Mouse (Mus musculus) lung, postnatal 25 days (tissue): ENCODE data around the gene Cdk18.
"Not testable (repeated sequence)": the region's sequence is repeated elsewhere in the genome, so short reads cannot be mapped to it uniquely, and the experiment has no call there.

Source experiments
- DNase-seq: peaks from one replicate; pipeline ENCODE4 v3.0.0; 2022; ENCODE audit warnings: low spot score

The Cdk18 gene

GRCm38 (mm10) chr1:132139416-132139864, at the start of gene Cdk18:
Gene Cdk18 (minus strand): TSS chr1:132139684.
- DNase-seq: peak; percentile 87

- no peak for DNase-seq
Observed at GRCm38 (mm10) chr1:132189231-132189630, 49.7 kb upstream of the Cdk18 start.

- no peak for DNase-seq
Observed at GRCm38 (mm10) chr1:132188442-132189066, 49.1 kb upstream of the Cdk18 start.

- DNase-seq: no peak
Observed at GRCm38 (mm10) chr1:132186303-132186702, 46.8 kb upstream of the Cdk18 start.

- no peak for DNase-seq
Observed at GRCm38 (mm10) chr1:132171619-132172018, 32.1 kb upstream of the Cdk18 start.

GRCm38 (mm10) chr1:132170698-132171097, 31.2 kb upstream of the Cdk18 start:
- DNase-seq: no peak

GRCm38 (mm10) chr1:132168115-132168767, 28.8 kb upstream of the Cdk18 start:
- no peak for DNase-seq

- DNase-seq: no peak
Observed at GRCm38 (mm10) chr1:132165859-132166258, 26.4 kb upstream of the Cdk18 start.

- DNase-seq: no peak
Observed at GRCm38 (mm10) chr1:132164780-132165518, 25.5 kb upstream of the Cdk18 start.

- not testable (repeated sequence) for DNase-seq
Observed at GRCm38 (mm10) chr1:132162618-132163017, 23.1 kb upstream of the Cdk18 start.

GRCm38 (mm10) chr1:132161211-132161880, 21.9 kb upstream of the Cdk18 start:
- DNase-seq: no peak

GRCm38 (mm10) chr1:132159681-132160080, 20.2 kb upstream of the Cdk18 start:
- no peak for DNase-seq

- peak; percentile 54 for DNase-seq
Observed at GRCm38 (mm10) chr1:132158741-132159140, 19.3 kb upstream of the Cdk18 start.

- DNase-seq: no peak
Observed at GRCm38 (mm10) chr1:132157808-132158207, 18.3 kb upstream of the Cdk18 start.

GRCm38 (mm10) chr1:132157016-132157781, 17.7 kb upstream of the Cdk18 start:
- DNase-seq: peak; percentile 80

- DNase-seq: peak; percentile 86
Observed at GRCm38 (mm10) chr1:132155737-132156136, 16.3 kb upstream of the Cdk18 start.

- no peak for DNase-seq
Observed at GRCm38 (mm10) chr1:132153691-132154090, 14.2 kb upstream of the Cdk18 start.

- no peak for DNase-seq
Observed at GRCm38 (mm10) chr1:132153086-132153690, 13.7 kb upstream of the Cdk18 start.

- DNase-seq: no peak
Observed at GRCm38 (mm10) chr1:132151908-132152307, 12.4 kb upstream of the Cdk18 start.

- DNase-seq: peak; percentile 72
Observed at GRCm38 (mm10) chr1:132150817-132151601, 11.5 kb upstream of the Cdk18 start.
